Mouse (Mus musculus) bone marrow macrophage, adult 2 months (primary cell): ENCODE results near the gene Arnt2.

ENCODE experiments used
- CTCF ChIP-seq: IDR thresholded peaks from 2 replicates; pipeline ENCODE4 v1.5.1; 2012; ENCODE audit warnings: low read depth, mild to moderate bottlenecking, low read length, moderate library complexity
- POLR2A ChIP-seq: IDR thresholded peaks from 2 replicates; pipeline ENCODE4 v1.6.1; 2012; ENCODE audit warnings: mild to moderate bottlenecking, low read depth, low read length, borderline replicate concordance

DNA sequence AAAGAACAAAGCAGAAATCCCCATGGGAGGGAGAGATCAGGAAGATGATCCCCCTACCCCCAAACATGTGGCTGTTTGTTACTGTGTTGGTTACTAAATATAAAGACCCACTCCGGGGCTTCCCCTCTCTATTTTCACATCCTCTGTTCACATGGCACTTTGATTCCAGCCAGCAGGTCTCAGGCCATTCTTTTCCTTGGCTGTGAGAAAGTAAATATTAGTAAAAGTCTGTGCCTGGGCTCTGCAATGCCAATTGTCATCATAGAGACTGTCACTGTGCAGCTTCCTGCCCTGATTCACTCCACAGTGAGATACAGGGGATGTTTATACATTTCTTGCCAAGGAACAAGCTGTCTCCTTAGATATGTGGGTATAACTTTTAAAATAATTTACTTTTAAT lies 197.9 kb downstream of the Arnt2 start:
- no peak for TF ChIP-seq CTCF
- TF ChIP-seq POLR2A: no peak
